Mouse (Mus musculus) layer of hippocampus, postnatal 10 days (tissue): ENCODE measurements around the gene Greb1. TPM values are rescaled to one million over a fixed set of nuclear protein-coding genes. Genes with fewer than 3 reads are reported as not detected.

ENCODE experiments used
- DNase-seq, 2 experiments: peaks; one replicate each; pipeline ENCODE4 v3.0.0; 2021; ENCODE audit warnings: low spot score in 2 of 2
- total RNA-seq, 2 experiments: library from RNA; stranded (reverse); gene quantifications; 2 replicates each; pipeline ENCODE4 v1.2.3; 2021

The Greb1 gene
- total RNA-seq, 2 experiments from 2014 or later, result 0.57 to 0.76 TPM

DNA sequence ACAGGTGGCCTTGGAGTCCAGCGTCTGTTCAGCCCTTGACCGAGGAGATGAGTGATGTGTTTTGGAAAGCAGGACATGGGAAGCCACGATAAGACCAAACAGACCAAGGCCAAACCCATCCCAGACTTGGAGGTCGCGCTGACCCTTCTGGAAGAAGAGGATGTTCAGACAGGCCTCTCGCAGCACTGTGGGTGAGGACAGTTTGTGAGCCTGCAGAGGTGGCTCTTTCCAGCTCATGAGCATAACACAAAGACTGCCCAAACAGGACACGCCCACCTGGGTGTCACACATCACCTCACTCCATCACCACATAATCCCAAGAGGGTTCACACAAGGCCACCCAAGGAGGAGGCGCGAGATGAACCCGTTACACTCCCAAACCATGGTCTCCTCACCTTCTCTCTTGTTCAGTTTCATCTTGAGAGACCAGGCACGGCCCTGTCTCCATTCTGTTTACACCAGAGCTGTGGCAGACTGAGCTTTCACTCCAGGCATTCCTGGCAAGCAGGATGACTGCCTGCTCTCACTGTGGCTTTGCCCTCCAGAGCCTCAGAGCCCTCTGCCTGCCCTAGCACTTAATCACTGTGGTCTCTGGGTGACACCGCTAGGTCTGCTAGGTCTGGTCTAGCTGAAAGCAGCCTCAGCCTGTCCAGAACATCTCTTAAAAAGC is 35.8 kb downstream of the Greb1 start:
- no peak for DNase-seq

- no peak for DNase-seq
Observed at GRCm38 (mm10) chr12:16763649-16764422, 36.9 kb downstream of the Greb1 start.

DNA sequence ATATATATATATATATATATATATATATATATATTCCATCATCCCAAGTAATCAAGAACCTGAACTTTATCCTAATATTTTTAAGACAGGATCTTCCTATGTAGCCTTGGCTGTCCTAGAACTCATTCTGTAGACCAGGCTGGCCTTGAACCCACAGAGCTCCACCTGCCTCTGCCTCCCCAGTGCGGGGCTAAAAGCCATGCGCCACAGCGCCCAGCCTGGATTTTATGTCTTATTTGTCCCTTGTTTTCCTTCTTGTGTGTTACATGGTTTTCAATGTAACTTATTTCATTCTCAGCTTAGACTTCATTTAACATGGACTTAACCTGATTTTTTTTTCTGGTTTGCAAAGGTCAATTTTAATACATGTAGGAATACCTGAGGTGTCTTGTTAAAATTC is 39.2 kb downstream of the Greb1 start:
- DNase-seq, result no peak

GRCm38 (mm10) chr12:16760246-16760645 is 40.4 kb downstream of the Greb1 start:
- no peak for DNase-seq

DNA sequence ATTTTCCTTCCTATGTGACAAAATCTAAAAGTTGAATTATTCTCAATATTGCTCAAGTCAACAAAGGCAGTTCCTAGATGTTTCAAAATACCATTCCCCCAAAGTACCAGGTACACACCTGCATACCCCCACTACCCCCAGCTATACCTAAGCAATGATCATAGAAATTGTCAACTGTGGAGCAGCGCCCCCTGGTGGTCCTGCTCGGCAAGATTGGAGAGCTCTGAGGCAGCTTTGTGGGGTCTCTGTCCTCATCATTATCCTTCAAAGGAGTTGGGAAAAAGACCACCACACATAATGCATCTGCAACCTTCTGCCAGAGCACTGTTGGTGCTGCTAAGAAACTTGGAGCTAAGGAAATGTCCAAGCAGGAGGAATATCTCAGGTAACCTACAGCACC is 46.4 kb downstream of the Greb1 start:
- DNase-seq, result peak; percentile 65 to 74

DNA sequence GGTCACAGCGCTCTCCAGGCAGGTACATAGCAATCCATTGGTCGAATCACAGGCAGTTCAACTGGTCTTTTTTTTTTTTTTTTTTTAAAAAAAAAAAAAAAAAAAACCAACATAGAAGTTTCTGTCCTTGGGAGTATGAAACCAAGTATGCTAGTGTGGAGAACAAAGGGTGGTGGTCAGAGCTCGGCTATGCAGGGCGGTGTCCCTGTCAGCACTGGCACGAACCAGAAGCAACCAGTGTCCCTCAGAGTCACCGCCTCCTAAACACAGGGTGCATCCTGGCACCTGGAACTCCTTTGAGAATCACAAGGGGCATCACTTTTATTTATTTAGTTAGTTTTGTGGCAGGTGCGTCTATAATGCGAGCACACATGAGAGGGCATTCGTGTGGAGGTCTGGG is 47.1 kb downstream of the Greb1 start:
- DNase-seq, result no peak

- no peak for DNase-seq
Observed at GRCm38 (mm10) chr12:16753110-16753509, 47.6 kb downstream of the Greb1 start.

GRCm38 (mm10) chr12:16752236-16752840 is 48.3 kb downstream of the Greb1 start:
- no peak for DNase-seq

DNA sequence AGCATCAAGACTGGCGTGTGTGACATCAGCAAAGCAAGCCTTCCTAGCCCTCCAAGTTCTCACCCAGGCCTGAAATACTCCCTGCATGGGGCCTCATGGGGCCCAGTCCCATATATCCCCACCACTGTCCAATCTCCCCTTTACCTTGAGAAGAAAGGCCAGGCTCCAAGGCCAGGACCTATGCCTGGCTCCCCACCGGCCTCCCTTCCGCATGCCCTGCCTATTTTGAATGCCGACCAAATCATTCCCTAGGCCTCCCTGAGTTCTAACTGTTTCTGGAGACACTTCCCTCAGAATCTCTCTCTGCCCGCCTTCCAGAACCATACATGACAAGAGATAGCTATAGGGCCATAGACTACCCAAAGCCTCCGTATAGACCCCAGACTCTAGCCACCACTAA is 49.1 kb downstream of the Greb1 start:
- DNase-seq, result no peak

- DNase-seq, result no peak
Observed at GRCm38 (mm10) chr12:16740059-16740458, 60.6 kb downstream of the Greb1 start.

DNA sequence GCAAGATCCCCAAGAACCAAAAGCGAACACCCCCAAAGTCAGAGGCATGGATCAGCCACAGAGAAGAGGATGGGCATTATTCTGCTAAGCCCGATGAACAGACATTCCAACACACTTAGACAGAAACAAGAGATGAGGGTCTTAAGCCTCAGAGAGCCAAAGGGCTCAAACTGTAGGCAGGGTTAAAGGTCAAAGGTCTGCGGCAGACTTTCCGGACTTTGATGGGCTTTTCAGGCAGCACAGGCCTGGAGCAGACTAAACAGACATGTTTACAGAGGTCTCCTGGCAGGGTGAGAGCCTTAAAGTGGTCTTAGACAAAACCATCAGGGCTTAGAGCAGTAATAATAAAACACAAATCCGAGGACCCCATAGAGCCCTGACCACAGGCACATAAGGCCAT is 63.4 kb downstream of the Greb1 start:
- DNase-seq, result no peak

DNA sequence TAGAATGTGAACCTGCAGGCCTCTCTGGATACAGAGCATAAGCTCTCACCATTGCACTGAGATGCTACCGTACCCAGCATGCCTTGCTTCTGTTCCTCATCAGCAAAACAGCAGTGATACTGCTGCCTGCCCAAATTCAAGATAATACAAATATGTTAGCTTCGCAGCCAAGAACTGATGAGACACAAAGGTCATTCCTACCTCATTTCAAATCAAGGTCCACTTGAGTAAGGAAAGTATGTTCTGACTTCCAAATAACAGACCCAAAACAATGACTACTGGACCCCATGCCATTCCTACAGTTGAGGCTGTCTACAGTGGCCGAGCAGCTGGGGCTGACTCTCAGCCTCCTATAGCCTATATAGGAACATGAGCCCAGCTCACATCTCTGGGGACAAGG is 66.0 kb downstream of the Greb1 start:
- DNase-seq, result no peak

- no peak for DNase-seq
Observed at GRCm38 (mm10) chr12:16734009-16734408, 66.7 kb downstream of the Greb1 start.

GRCm38 (mm10) chr12:16731121-16731741 is 69.5 kb downstream of the Greb1 start:
- DNase-seq, result peak; percentile 29 to 48

DNA sequence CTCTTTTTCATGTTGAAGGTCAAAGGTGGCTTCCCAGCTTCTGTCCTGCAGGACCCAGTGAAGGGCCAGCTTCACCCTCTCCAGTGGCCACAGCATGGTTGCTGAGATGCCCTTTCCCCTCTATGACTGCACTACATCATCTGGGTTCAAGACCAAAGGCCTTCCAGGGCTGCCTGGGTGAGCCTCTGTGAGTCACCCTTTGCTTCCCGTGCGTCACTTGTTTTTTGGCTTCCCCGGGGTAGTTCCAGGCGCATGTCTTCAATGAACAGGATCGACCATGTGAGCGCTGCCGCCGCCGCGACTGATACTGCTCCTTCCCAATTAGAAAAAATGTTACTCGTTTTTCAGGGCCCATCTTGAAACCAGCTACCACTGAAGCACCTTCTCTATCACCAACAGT is 70.5 kb downstream of the Greb1 start:
- DNase-seq, result no peak

GRCm38 (mm10) chr12:16728221-16728620 is 72.5 kb downstream of the Greb1 start:
- DNase-seq, result no peak

DNA sequence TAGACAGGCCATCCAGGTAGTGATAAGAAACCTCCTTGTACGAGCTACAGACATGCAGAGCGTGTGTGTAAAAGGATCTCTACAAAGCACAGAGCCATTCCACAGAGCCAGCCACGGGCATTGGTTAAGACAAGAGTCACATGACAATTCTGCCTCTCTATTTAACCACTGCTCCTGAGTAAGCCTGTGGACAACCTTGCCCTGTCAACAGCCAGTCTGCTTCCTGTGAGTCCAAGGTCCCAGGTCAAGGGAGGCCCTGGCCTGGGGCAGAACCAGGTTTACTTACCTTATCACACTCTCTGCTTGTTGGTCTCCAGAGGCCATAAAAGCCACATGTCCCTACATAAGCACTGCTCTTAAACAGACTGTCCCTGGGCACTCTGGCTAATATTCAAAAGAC is 74.5 kb downstream of the Greb1 start:
- no peak for DNase-seq

DNA sequence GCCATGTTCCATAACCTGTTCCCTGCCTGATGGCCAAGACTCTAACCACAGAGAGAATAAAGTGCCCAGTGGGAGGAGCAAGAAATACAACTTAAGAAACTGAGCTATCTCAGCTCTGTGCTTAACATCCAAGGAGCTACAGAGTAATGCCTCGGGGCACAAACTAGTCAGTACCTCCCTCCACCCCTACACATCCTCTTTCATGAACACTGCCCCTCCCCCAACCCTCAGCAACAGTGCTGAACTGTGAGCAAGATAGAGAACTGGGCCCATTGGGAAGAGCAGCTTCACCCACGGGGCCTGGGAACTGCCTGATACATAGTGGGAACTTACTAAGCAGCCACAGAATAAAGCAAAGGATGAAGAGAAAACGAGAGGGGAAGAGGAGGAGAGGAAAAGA is 77.1 kb downstream of the Greb1 start:
- no peak for DNase-seq

- DNase-seq, result peak; percentile 63 to 67
Observed at GRCm38 (mm10) chr12:16718660-16719315, 81.9 kb downstream of the Greb1 start.

DNA sequence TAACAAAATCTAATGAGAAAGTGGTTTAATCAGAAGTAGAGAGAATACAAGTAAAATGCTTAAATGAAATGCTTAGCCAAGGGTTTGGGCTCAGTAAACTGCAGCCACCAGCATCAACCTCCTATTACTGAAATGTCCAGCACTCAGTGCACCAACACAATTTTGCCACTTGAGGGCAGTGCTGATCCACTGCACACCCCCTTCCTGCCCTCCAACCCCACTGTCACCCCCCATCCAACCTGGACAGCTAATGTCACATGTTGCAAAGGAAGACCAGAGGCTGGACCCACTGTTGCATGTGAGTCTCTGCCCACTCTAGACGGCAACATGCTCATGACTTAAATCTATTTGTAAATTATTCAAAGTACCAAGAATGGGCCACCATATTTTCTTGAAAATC is 83.0 kb downstream of the Greb1 start:
- peak; percentile 52 to 59 for DNase-seq

- DNase-seq, result no peak
Observed at GRCm38 (mm10) chr12:16714616-16715015, 86.1 kb downstream of the Greb1 start.
